Comparison of ENCODE assay signal across 31 mouse cellular contexts in genomic region chr17:70829217-70829616, GRCm38 (mm10). TPM values are rescaled to one million over a fixed set of nuclear protein-coding genes. Genes with fewer than 3 reads are reported as not detected.
DNase-seq lines count a peak whose midpoint lies in the region; ATAC-seq and TF ChIP-seq lines count a peak whose summit lies in the region.
"Had no signal": no experiment of that assay in that cellular context is flagged by ENCODE, and none has a peak within 500 bp of the region (broad histone marks: within the 10 kb centered on the region; RNA-seq: fewer than 3 reads in every experiment).

No protein-coding gene starts in this region.

- H3K4me2 ChIP-seq in stomach, embryonic 16.5 days (ENCODE audit: low read depth, low read length) = no peak overlapping the region
- H3K4me2 ChIP-seq: embryonic facial prominence, embryonic 12.5 days; heart, embryonic 15.5 days; intestine, embryonic 15.5 days; liver, embryonic 15.5 days; lung, embryonic 15.5 days; midbrain, embryonic 12.5 days; neural tube, embryonic 13.5 days; stomach, embryonic 15.5 days had no signal

- no peaks in the 10 kb centered on the region for H3K9me3 ChIP-seq in E14TG2a.4 (ENCODE audit: low read length)
- H3K9me3 ChIP-seq in stomach, embryonic 16.5 days (replicated peaks; ENCODE audit: control insufficient read depth, low read length) = no peaks in the 10 kb centered on the region
- H3K9me3 ChIP-seq: embryonic facial prominence, embryonic 12.5 days; heart, embryonic 15.5 days; intestine, embryonic 15.5 days; liver, embryonic 15.5 days; lung, embryonic 15.5 days; midbrain, embryonic 12.5 days; neural tube, embryonic 13.5 days; stomach, embryonic 15.5 days had no signal

- H3K4me3 ChIP-seq in E14TG2a.4 (replicated peaks; ENCODE audit: low read length) = peak overlapping the region; percentile 57
- H3K4me3 ChIP-seq in stomach, embryonic 16.5 days (replicated peaks; ENCODE audit: low read length) = no peak overlapping the region
- H3K4me3 ChIP-seq: embryonic facial prominence, embryonic 12.5 days; gastrocnemius, adult 2 months; heart, embryonic 15.5 days; intestine, embryonic 15.5 days; liver, embryonic 15.5 days; lung, embryonic 15.5 days; megakaryocyte, embryonic 14.5 days; midbrain, embryonic 12.5 days; myocyte; neural tube, embryonic 13.5 days; stomach, embryonic 15.5 days had no signal

- peaks cover 23% of the 10 kb centered on the region for H3K36me3 ChIP-seq in E14TG2a.4 (ENCODE audit: insufficient read depth, low read length)
- no peaks in the 10 kb centered on the region for H3K36me3 ChIP-seq in stomach, embryonic 16.5 days (ENCODE audit: control insufficient read depth, insufficient read depth, low read length)
- H3K36me3 ChIP-seq: heart, embryonic 15.5 days; intestine, embryonic 15.5 days; liver, embryonic 15.5 days; lung, embryonic 15.5 days; midbrain, embryonic 12.5 days; neural tube, embryonic 13.5 days had no signal

- ATAC-seq in stomach, embryonic 16.5 days (ENCODE audit: insufficient read depth, low FRiP score) = 0 out of 2 replicates have a peak, but pooled peaks have one; percentile 14
- ATAC-seq: forebrain, embryonic 16.5 days; hindbrain, postnatal 0 days; intestine, embryonic 15.5 days had no signal

- no peak for TF ChIP-seq CTCF in E14TG2a.4 (conservative IDR thresholded peaks at IDR 0.05; ENCODE audit: low read length)

- H3K9ac ChIP-seq in stomach, embryonic 16.5 days (ENCODE audit: low read length) = no peak overlapping the region
- H3K9ac ChIP-seq: embryonic facial prominence, embryonic 12.5 days; heart, embryonic 15.5 days; intestine, embryonic 15.5 days; liver, embryonic 15.5 days; lung, embryonic 15.5 days; midbrain, embryonic 12.5 days; neural tube, embryonic 13.5 days; stomach, embryonic 15.5 days had no signal

- DNase-seq in 416B (ENCODE audit: low read depth) (peak; percentile 47), R1 (ENCODE audit: low read depth, low spot score) (peak; percentile 81)
- no peak for DNase-seq in retina, embryonic 14.5 days (ENCODE audit: low spot score)
- no peak for DNase-seq in thymus, postnatal 4 days
- DNase-seq: adrenal gland, postnatal 10 days; cerebellum, adult 11-12 months; cerebellum, adult 9-11 months; embryo, embryonic 11 days; gastrocnemius, adult 2 months; gastrocnemius, postnatal 36 days; kidney, adult 9 months; kidney, postnatal 14 days; layer of hippocampus, adult 9-11 months; liver; right cerebral cortex, postnatal 25 days; thymus, adult 2 months had no signal

- no peak overlapping the region for H3K27ac ChIP-seq in stomach, embryonic 16.5 days (ENCODE audit: low read length)
- H3K27ac ChIP-seq: embryonic facial prominence, embryonic 12.5 days; gastrocnemius, adult 2 months; heart, embryonic 15.5 days; hindbrain, postnatal 0 days; intestine, embryonic 15.5 days; liver, embryonic 15.5 days; lung, embryonic 15.5 days; midbrain, embryonic 12.5 days; neural tube, embryonic 13.5 days; stomach, embryonic 15.5 days had no signal

- H3K27me3 ChIP-seq in E14TG2a.4 (ENCODE audit: insufficient read depth, low read length) = no peaks in the 10 kb centered on the region
- 0 out of 2 replicates have a peak, but pooled peaks cover 6% of the 10 kb centered on the region for H3K27me3 ChIP-seq in stomach, embryonic 16.5 days (ENCODE audit: control insufficient read depth, insufficient read depth, low read length)
- H3K27me3 ChIP-seq: CH12.LX; embryonic facial prominence, embryonic 12.5 days; intestine, embryonic 15.5 days; lung, embryonic 15.5 days; neural tube, embryonic 13.5 days; stomach, embryonic 15.5 days had no signal

- peaks cover 69% of the 10 kb centered on the region for H3K4me1 ChIP-seq in E14TG2a.4 (replicated peaks; ENCODE audit: low read depth, low read length)
- peaks cover 6% of the 10 kb centered on the region; the same call in 1 of the 2 replicates for H3K4me1 ChIP-seq in stomach, embryonic 16.5 days (ENCODE audit: control insufficient read depth, insufficient read depth, low read length)
- H3K4me1 ChIP-seq: liver, embryonic 15.5 days; stomach, embryonic 15.5 days had no signal

- 76% methylated on average over 6 of the region's 6 CpGs for WGBS in stomach, embryonic 16.5 days

RNA-seq across cellular contexts. Expression of gene Tgif1, which starts 24.1 kb away (rescaled TPM):
- 56.5 and 60.1 TPM in 2 replicates for polyA plus RNA-seq in stomach, embryonic 16.5 days (2015; fragmentation: Nextera tagmentation; extraction: Ambion mirVana)

Comparison
In these comparisons a context has a peak if more than half of its experiments do, and no peak if none do; other contexts are left out.
1. DNase-seq: peak in 416B (single experiment) and R1 (single experiment); none in retina, embryonic 14.5 days (single experiment) and thymus, postnatal 4 days (single experiment).